Mouse (Mus musculus) liver, adult 2 months (tissue): ENCODE measurements around the gene Nudt5. TPM values are rescaled to one million over a fixed set of nuclear protein-coding genes. Genes with fewer than 3 reads are reported as not detected.

Experiments
- DNase-seq: peaks from one replicate; pipeline ENCODE4 v3.0.0-alpha.2; 2011; ENCODE audit warnings: low read depth, low spot score; ENCODE audit errors: extremely low read depth
- H3K27ac ChIP-seq: fragments of 200-500 bp; replicated peaks from 2 replicates; pipeline ENCODE4 v1.5.1; 2012; ENCODE audit warnings: low read depth, mild to moderate bottlenecking, control low read depth, inconsistent platforms, low read length; ENCODE audit not compliant: insufficient read depth
- H3K27me3 ChIP-seq: fragments of 200-500 bp; 2 replicates; pipeline ENCODE4 v1.6.1; 2012; ENCODE audit warnings: mild to moderate bottlenecking, moderate library complexity, low read length, inconsistent platforms; ENCODE audit not compliant: control insufficient read depth, insufficient read depth
- H3K36me3 ChIP-seq: fragments of 200-500 bp; 2 replicates; pipeline ENCODE4 v1.6.1; 2012; ENCODE audit warnings: low read length, inconsistent platforms; ENCODE audit not compliant: control insufficient read depth, insufficient read depth
- H3K4me1 ChIP-seq: fragments of 200-500 bp; 2 replicates; pipeline ENCODE4 v1.6.1; 2011; ENCODE audit warnings: low read length; ENCODE audit not compliant: control insufficient read depth, insufficient read depth
- H3K4me3 ChIP-seq: fragments of 200-500 bp; 2 replicates; pipeline ENCODE4 v1.5.1; 2011; ENCODE audit warnings: low read depth, mild to moderate bottlenecking, control low read depth, low read length, moderate library complexity; ENCODE audit not compliant: insufficient read depth
- H3K79me2 ChIP-seq: fragments of 200-500 bp; 2 replicates; pipeline ENCODE4 v1.6.1; 2012; ENCODE audit warnings: inconsistent platforms, mild to moderate bottlenecking, low read length, moderate library complexity; ENCODE audit not compliant: control insufficient read depth, insufficient read depth
- H3K9ac ChIP-seq: fragments of 200-500 bp; 2 replicates; pipeline ENCODE4 v1.6.1; 2012; ENCODE audit warnings: low read depth, mild to moderate bottlenecking, control low read depth, inconsistent platforms, low read length
- CTCF ChIP-seq: fragments of 200-500 bp; IDR thresholded peaks from 2 replicates; pipeline ENCODE4 v1.5.1; 2011; ENCODE audit warnings: low read depth, low read length, control low read depth
- POLR2A ChIP-seq: fragments of 200-500 bp; IDR thresholded peaks from 2 replicates; pipeline ENCODE4 v1.6.1; 2011; ENCODE audit warnings: low read length, control low read depth; ENCODE audit not compliant: insufficient read depth; ENCODE audit errors: extremely low read depth
- WGBS: fragments of 180-500 bp; shearing (Covaris S2); methylation state at CpG from one replicate; pipeline ENCODE4 v1.1.7; 2018; 5-methylcytosine and 5-hydroxymethylcytosine counted together
- polyA plus RNA-seq: library from polyadenylated mRNA; depleted of rRNA; stranded (reverse); fragments of >200 nt; gene quantifications from 2 replicates; pipeline ENCODE4 v1.2.3, GENCODE M21; 2012
- total RNA-seq: library from RNA; depleted of rRNA; stranded (reverse); fragments of >200 nt; gene quantifications from 2 replicates; pipeline ENCODE4 v1.2.3, GENCODE M21; 2014

The Nudt5 gene
- total and polyA plus RNA-seq, 2 experiments = 5.2 to 13.9 TPM

DNA sequence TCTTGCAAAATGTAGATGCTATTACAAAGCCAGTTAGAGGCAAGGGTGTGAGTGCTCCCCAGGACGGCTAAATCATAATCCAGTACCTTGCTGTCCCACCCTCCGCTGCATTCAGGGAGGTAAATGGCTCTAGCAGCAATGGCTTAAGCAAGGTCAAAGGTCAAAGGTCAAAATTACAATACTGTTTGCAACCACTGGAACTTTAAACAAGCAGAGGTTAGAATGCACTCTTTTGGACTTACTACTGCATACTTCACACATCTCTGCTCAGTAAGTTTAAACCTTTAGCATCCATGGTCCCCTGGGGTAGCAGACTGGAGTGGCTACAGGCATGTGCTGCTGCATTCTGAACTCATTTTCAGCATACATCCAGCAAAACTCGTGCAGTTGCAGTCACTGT lies 32.6 kb downstream of the Nudt5 start:
- peaks cover 35% of the 10 kb centered on the region for H3K36me3 ChIP-seq
- no peak overlapping the region for H3K27ac ChIP-seq
- 25% methylated on average over 3 of the region's 3 CpGs for WGBS
- TF ChIP-seq POLR2A (no peak), CTCF (no peak)
- no peaks in the 10 kb centered on the region for H3K79me2 ChIP-seq
- peak; percentile 71 for DNase-seq
- H3K27me3 ChIP-seq = no peaks in the 10 kb centered on the region
- no peak overlapping the region for H3K9ac ChIP-seq
- no peak overlapping the region for H3K4me3 ChIP-seq
- H3K4me1 ChIP-seq = peaks cover 4% of the 10 kb centered on the region

GRCm38 (mm10) chr2:5888865-5889264 lies 44.0 kb downstream of the Nudt5 start:
- H3K36me3 ChIP-seq = peaks cover 37% of the 10 kb centered on the region
- 82% methylated on average over 5 of the region's 5 CpGs for WGBS
- H3K4me3 ChIP-seq = no peak overlapping the region
- no peaks in the 10 kb centered on the region for H3K27me3 ChIP-seq
- H3K79me2 ChIP-seq = 0 out of 2 replicates have a peak, but pooled peaks cover 4% of the 10 kb centered on the region
- H3K4me1 ChIP-seq = no peaks in the 10 kb centered on the region
- H3K27ac ChIP-seq = no peak overlapping the region
- no peak overlapping the region for H3K9ac ChIP-seq
- no peak for DNase-seq
- TF ChIP-seq CTCF (no peak), POLR2A (no peak)

GRCm38 (mm10) chr2:5889412-5889811 lies 44.6 kb downstream of the Nudt5 start:
- H3K9ac ChIP-seq = no peak overlapping the region
- 0 out of 2 replicates have a peak, but pooled peaks cover 4% of the 10 kb centered on the region for H3K79me2 ChIP-seq
- no peak overlapping the region for H3K4me3 ChIP-seq
- no peak for DNase-seq
- no peaks in the 10 kb centered on the region for H3K27me3 ChIP-seq
- H3K27ac ChIP-seq = no peak overlapping the region
- peaks cover 37% of the 10 kb centered on the region for H3K36me3 ChIP-seq
- H3K4me1 ChIP-seq = peaks cover 4% of the 10 kb centered on the region; the same call in 1 of the 2 replicates
- TF ChIP-seq CTCF (no peak), POLR2A (no peak)
- WGBS = 72% methylated on average over 2 of the region's 2 CpGs

GRCm38 (mm10) chr2:5894296-5894695 lies 49.5 kb downstream of the Nudt5 start:
- Histone ChIP-seq H3K9ac (0 out of 2 replicates have a peak overlapping the region, but pooled peaks have one; percentile 15), H3K79me2 (no peaks in the 10 kb centered on the region), H3K4me1 (peaks cover 4% of the 10 kb centered on the region; the same call in 1 of the 2 replicates), H3K27me3 (no peaks in the 10 kb centered on the region), H3K36me3 (peaks cover 28% of the 10 kb centered on the region), H3K4me3 (no peak overlapping the region), H3K27ac (no peak overlapping the region)
- DNase-seq = peak; percentile 35
- WGBS = 29% methylated on average over 11 of the region's 11 CpGs
- TF ChIP-seq POLR2A (no peak), CTCF (no peak)

DNA sequence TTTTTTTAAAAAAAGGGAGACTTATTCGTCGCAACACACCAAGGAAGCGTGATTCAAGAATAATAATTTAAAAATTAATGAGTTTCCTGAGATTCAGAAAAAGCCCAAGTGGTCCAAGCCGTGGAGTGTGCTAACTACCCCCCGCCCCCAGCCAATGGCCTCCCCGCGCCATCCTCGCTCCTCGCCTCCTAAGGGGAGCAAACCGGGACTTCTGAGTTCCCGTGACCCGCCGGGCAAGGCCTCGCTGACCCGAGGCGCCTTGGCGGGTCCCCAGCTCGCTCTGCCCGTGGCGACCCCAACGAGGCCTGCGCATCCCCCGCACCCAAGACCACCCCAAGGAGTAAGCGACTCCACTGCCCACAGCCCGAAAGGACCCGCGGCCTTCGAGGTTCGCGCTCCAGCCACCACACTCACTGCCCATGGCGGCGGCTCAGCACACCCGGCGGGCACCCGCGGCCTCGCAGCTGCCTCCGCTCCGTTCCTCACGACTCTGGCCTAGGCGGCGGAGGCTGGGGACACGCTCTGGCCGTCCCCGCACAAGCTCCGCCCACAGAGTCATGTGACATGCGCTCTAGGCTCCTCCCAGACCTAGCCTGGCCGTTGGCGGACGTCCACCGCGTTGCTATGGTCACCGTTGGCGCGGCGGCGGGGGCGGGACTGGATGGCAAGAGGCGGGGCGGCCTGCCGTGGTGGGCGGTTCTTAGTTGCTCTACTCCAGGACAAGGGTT lies 50.2 kb downstream of the Nudt5 start, which contains the start of gene Sec61a2:
Gene Sec61a2, minus strand, starts transcription at position 590 of the 728 bp plus-strand sequence.
- WGBS = under 1% methylated on average over 61 of the region's 62 CpGs
- peak within 1 kb of the TSS; percentile 84 for H3K4me3 ChIP-seq
- peak within 1 kb of the TSS; percentile 96 for H3K9ac ChIP-seq
- peak; percentile 84 for DNase-seq
- H3K79me2 ChIP-seq = no peaks in the 10 kb centered on the region
- H3K27ac ChIP-seq = peak within 1 kb of the TSS; percentile 86
- H3K36me3 ChIP-seq = peaks cover 29% of the 10 kb centered on the region
- no peaks in the 10 kb centered on the region for H3K27me3 ChIP-seq
- H3K4me1 ChIP-seq = peaks cover 4% of the 10 kb centered on the region; the same call in 1 of the 2 replicates
- TF ChIP-seq CTCF (peak; percentile 11; the same call in 1 of the 2 replicates), POLR2A (peak; percentile 94)

DNA sequence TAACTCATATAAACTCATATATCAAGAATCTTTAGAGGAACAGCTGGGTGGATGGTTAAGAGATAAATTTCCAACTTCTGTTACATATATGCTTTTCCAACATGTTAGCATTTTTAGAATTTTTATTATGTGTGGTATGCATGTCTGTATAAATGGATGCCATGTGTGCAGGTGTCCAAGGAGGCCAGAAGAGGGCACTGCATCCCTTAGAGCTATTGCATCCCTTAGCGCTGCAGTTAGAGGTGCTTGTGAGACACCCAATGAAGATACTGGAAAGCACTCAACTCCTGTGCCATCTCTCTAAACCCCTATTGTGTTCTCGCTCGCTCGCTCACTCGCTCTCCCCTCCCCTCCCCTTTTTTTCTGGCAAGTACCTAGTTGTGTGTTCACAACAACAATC lies 55.3 kb downstream of the Nudt5 start:
- H3K4me3 ChIP-seq = no peak overlapping the region
- peak; percentile 26 for DNase-seq

More for the DNA sequence above, 55.3 kb downstream of the Nudt5 start:
- Histone ChIP-seq H3K79me2 (no peaks in the 10 kb centered on the region), H3K36me3 (peaks cover 58% of the 10 kb centered on the region), H3K27me3 (no peaks in the 10 kb centered on the region), H3K27ac (no peak overlapping the region), H3K9ac (no peak overlapping the region), H3K4me1 (no peaks in the 10 kb centered on the region)
- TF ChIP-seq POLR2A (no peak), CTCF (peak; percentile 53; the same call in 1 of the 2 replicates)
- WGBS = 89% methylated on average over 5 of the region's 5 CpGs
